Mouse (Mus musculus) bone marrow, adult 2 months (tissue): ENCODE data around the gene Soga1. TPM values are rescaled to one million over a fixed set of nuclear protein-coding genes. Genes with fewer than 3 reads are reported as not detected.

Experiments
- H3K27ac ChIP-seq: fragments of 200-500 bp; 2 replicates; pipeline ENCODE4 v1.5.1; 2012; ENCODE audit warnings: low read depth, mild to moderate bottlenecking, control low read depth, inconsistent platforms, low read length; ENCODE audit not compliant: control insufficient read depth, poor library complexity, insufficient read depth
- H3K4me1 ChIP-seq: fragments of 200-500 bp; 2 replicates; pipeline ENCODE4 v1.6.1; 2011; ENCODE audit warnings: low read length; ENCODE audit not compliant: control insufficient read depth, insufficient read depth
- H3K4me3 ChIP-seq: fragments of 200-500 bp; replicated peaks from 2 replicates; pipeline ENCODE3; 2011; ENCODE audit warnings: mild to moderate bottlenecking, low read depth, low read length, control low read depth; ENCODE audit not compliant: control insufficient read depth
- CTCF ChIP-seq: fragments of 200-500 bp; IDR thresholded peaks from 2 replicates; pipeline ENCODE4 v1.5.1; 2011; ENCODE audit warnings: low read length, control low read depth; ENCODE audit not compliant: control insufficient read depth, insufficient read depth
- POLR2A ChIP-seq: fragments of 200-500 bp; IDR thresholded peaks from 2 replicates; pipeline ENCODE4 v1.6.1; 2011; ENCODE audit warnings: low read depth, mild to moderate bottlenecking, control low read depth, low read length, borderline replicate concordance; ENCODE audit not compliant: control insufficient read depth
- WGBS: fragments of 180-500 bp; shearing (Covaris S2); methylation state at CpG from one replicate; pipeline ENCODE4 v1.1.7; 2018; 5-methylcytosine and 5-hydroxymethylcytosine counted together
- polyA plus RNA-seq: library from polyadenylated mRNA; stranded (reverse); fragments of >200 nt; gene quantifications from 2 replicates; pipeline ENCODE4 v1.2.4, GENCODE M21; 2011; ENCODE audit warnings: low replicate concordance; ENCODE audit not compliant: missing spikeins, insufficient read depth, insufficient read length

Soga1 gene
- polyA plus RNA-seq, 1 experiment = 5.0 TPM

- no peaks in the 10 kb centered on the region; the same call in 1 of the 2 replicates for H3K4me1 ChIP-seq
- WGBS = 73% methylated on average over 7 of the region's 7 CpGs
- TF ChIP-seq POLR2A = no peak
- TF ChIP-seq CTCF = no peak
- no peak overlapping the region for H3K27ac ChIP-seq
- no peak overlapping the region for H3K4me3 ChIP-seq
Measured at GRCm38 (mm10) chr2:156970253-156970652, 108.8 kb downstream of the Soga1 start.

GRCm38 (mm10) chr2:156968501-156968900 lies 110.6 kb downstream of the Soga1 start:
- Histone ChIP-seq H3K27ac (no peak overlapping the region), H3K4me3 (no peak overlapping the region), H3K4me1 (no peaks in the 10 kb centered on the region; the same call in 1 of the 2 replicates)
- TF ChIP-seq CTCF = no peak
- TF ChIP-seq POLR2A = no peak
- WGBS = 89% methylated on average over 4 of the region's 4 CpGs

- WGBS = 71% methylated on average over 6 of the region's 6 CpGs
- no peak overlapping the region for H3K27ac ChIP-seq
- no peak overlapping the region for H3K4me3 ChIP-seq
- H3K4me1 ChIP-seq = no peaks in the 10 kb centered on the region; the same call in 1 of the 2 replicates
- TF ChIP-seq POLR2A (no peak), CTCF (no peak)
Measured at GRCm38 (mm10) chr2:156967388-156967787, 111.7 kb downstream of the Soga1 start.

Other genes with a start within 250 kb of the Soga1 start
- gene Tgif2, start 239.2 kb downstream of the Soga1 start, polyA plus RNA-seq = 3.1 and 5.5 TPM in 2 replicates
- 2.2 and 2.7 TPM in 2 replicates for gene 4930518I15Rik, start 221.3 kb downstream of the Soga1 start, polyA plus RNA-seq
- 55.4 and 82.3 TPM in 2 replicates for gene Rab5if, start 216.1 kb downstream of the Soga1 start, polyA plus RNA-seq
- gene Sla2, start 192.1 kb downstream of the Soga1 start, polyA plus RNA-seq = 1.8 and 6.7 TPM in 2 replicates
- gene Ndrg3, start 87.2 kb downstream of the Soga1 start, polyA plus RNA-seq = 11.3 and 17.1 TPM in 2 replicates
- gene Dsn1, start 72.1 kb downstream of the Soga1 start, polyA plus RNA-seq = 13.9 and 17.2 TPM in 2 replicates
- gene Tldc2, start 7.8 kb upstream of the Soga1 start, polyA plus RNA-seq = not detected in 2 replicates
- 48.9 and 113 TPM in 2 replicates for gene Samhd1, start 56.0 kb upstream of the Soga1 start, polyA plus RNA-seq
- gene Rbl1, start 125.3 kb upstream of the Soga1 start, polyA plus RNA-seq = 17.1 and 18.4 TPM in 2 replicates
- 76.1 and 97.0 TPM in 2 replicates for gene Rpn2, start 199.8 kb upstream of the Soga1 start, polyA plus RNA-seq
- 3.4 TPM in 1 of 2 replicates, not detected in the other for gene Mroh8, start 200.3 kb upstream of the Soga1 start, polyA plus RNA-seq